Mouse (Mus musculus) brain, embryonic 14.5 days (tissue): ENCODE measurements around the gene Dao.

ENCODE experiments used
- CTCF ChIP-seq: fragments of 200-500 bp; IDR thresholded peaks from 2 replicates; pipeline ENCODE4 v1.5.1; 2012; ENCODE audit warnings: inconsistent platforms, mild to moderate bottlenecking, moderate library complexity, borderline replicate concordance; ENCODE audit not compliant: insufficient read depth, insufficient read length; ENCODE audit errors: extremely low read depth
- POLR2A ChIP-seq: fragments of 200-500 bp; IDR thresholded peaks from 2 replicates; pipeline ENCODE4 v1.6.1; 2012; ENCODE audit warnings: mild to moderate bottlenecking, inconsistent platforms, borderline replicate concordance; ENCODE audit not compliant: poor library complexity, insufficient read depth, insufficient read length, severe bottlenecking; ENCODE audit errors: extremely low read depth

DNA sequence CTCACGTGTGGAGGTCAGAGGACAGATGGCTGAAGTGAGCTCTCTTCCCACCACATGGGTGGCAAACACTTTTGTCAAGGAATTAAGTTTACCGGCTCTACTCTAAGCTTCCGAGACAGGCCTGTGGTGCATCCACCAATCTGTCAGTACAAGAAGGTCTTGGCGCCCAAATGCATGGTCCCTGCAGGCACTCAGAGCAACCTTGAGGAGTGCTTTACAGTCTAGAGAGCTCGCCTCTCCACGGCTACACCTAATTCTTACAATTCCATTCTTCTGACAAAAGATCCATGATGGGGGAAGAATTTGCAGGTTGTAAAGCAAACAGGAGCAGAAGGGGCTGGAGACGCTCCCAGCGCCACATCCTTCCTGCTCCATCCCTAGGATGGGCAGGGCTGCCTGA lies 26.9 kb upstream of the Dao start:
- TF ChIP-seq POLR2A (no peak), CTCF (no peak)
